Mouse (Mus musculus): Measurements from ENCODE around the gene Atp2a1.

The Atp2a1 gene

GRCm38 (mm10) chr7:126452244-126452643, 10.7 kb downstream of the Atp2a1 start:
- no peak for DNase-seq (ENCODE audit: low spot score in 2 of 2)

- DNase-seq (ENCODE audit: low spot score in 2 of 2) = no peak
Observed at GRCm38 (mm10) chr7:126450641-126451040, 12.3 kb downstream of the Atp2a1 start.

- no peak for DNase-seq (ENCODE audit: low spot score in 2 of 2)
Observed at GRCm38 (mm10) chr7:126449991-126450390, 12.9 kb downstream of the Atp2a1 start.

- DNase-seq (ENCODE audit: low spot score in 2 of 2) = no peak
Observed at GRCm38 (mm10) chr7:126448481-126448880, 14.4 kb downstream of the Atp2a1 start.

GRCm38 (mm10) chr7:126446217-126446616, 16.7 kb downstream of the Atp2a1 start:
- no peak for DNase-seq (ENCODE audit: low spot score in 2 of 2)

- no peak for DNase-seq (ENCODE audit: low spot score in 2 of 2)
Observed at GRCm38 (mm10) chr7:126445104-126445815, 17.6 kb downstream of the Atp2a1 start.

- no peak for DNase-seq (ENCODE audit: low spot score in 2 of 2)
Observed at GRCm38 (mm10) chr7:126444536-126444935, 18.4 kb downstream of the Atp2a1 start.

- DNase-seq (ENCODE audit: low spot score in 2 of 2) = no peak
Observed at GRCm38 (mm10) chr7:126443997-126444396, 18.9 kb downstream of the Atp2a1 start.

- DNase-seq (ENCODE audit: low spot score in 2 of 2) = no peak
Observed at GRCm38 (mm10) chr7:126440134-126440533, 22.8 kb downstream of the Atp2a1 start.

GRCm38 (mm10) chr7:126436851-126437250, 26.1 kb downstream of the Atp2a1 start:
- DNase-seq (ENCODE audit: low spot score in 2 of 2) = peak; percentile 11

- DNase-seq (ENCODE audit: low spot score in 2 of 2) = no peak
Observed at GRCm38 (mm10) chr7:126435801-126436200, 27.1 kb downstream of the Atp2a1 start.

- no peak for DNase-seq (ENCODE audit: low spot score in 2 of 2)
Observed at GRCm38 (mm10) chr7:126434726-126435125, 28.2 kb downstream of the Atp2a1 start.

GRCm38 (mm10) chr7:126430167-126430566, 32.7 kb downstream of the Atp2a1 start:
- DNase-seq (ENCODE audit: low spot score in 2 of 2) = no peak

- DNase-seq (ENCODE audit: low spot score in 2 of 2) = no peak
Observed at GRCm38 (mm10) chr7:126429503-126429898, 33.4 kb downstream of the Atp2a1 start.

- DNase-seq (ENCODE audit: low spot score in 2 of 2) = peak; percentile 96
Observed at GRCm38 (mm10) chr7:126428631-126429502, 34.0 kb downstream of the Atp2a1 start, which contains the start of gene Rabep2. Gene Rabep2 (plus strand): TSS chr7:126428759.

- no peak for DNase-seq (ENCODE audit: low spot score in 2 of 2)
Observed at GRCm38 (mm10) chr7:126428154-126428553, 34.8 kb downstream of the Atp2a1 start.

GRCm38 (mm10) chr7:126427323-126427860, 35.5 kb downstream of the Atp2a1 start:
- no peak for DNase-seq (ENCODE audit: low spot score in 2 of 2)

GRCm38 (mm10) chr7:126424161-126424560, 38.7 kb downstream of the Atp2a1 start:
- no peak for DNase-seq (ENCODE audit: low spot score in 2 of 2)

- DNase-seq (ENCODE audit: low spot score in 2 of 2) = no peak
Observed at GRCm38 (mm10) chr7:126421756-126422155, 41.2 kb downstream of the Atp2a1 start.

GRCm38 (mm10) chr7:126418496-126418895, 44.4 kb downstream of the Atp2a1 start:
- DNase-seq (ENCODE audit: low spot score in 2 of 2) = no peak

GRCm38 (mm10) chr7:126417606-126418005, 45.3 kb downstream of the Atp2a1 start:
- DNase-seq (ENCODE audit: low spot score in 2 of 2) = no peak

GRCm38 (mm10) chr7:126417045-126417444, 45.9 kb downstream of the Atp2a1 start:
- DNase-seq (ENCODE audit: low spot score in 2 of 2) = no peak

GRCm38 (mm10) chr7:126416615-126417014, 46.3 kb downstream of the Atp2a1 start:
- no peak for DNase-seq (ENCODE audit: low spot score in 2 of 2)
